Mouse (Mus musculus): Measurements from ENCODE around the gene Mavs. TPM values are rescaled to one million over a fixed set of nuclear protein-coding genes. Genes with fewer than 3 reads are reported as not detected.

The Mavs gene
- polyA plus RNA-seq, 1 experiment from 2014 or later, result 28.2 TPM

DNA sequence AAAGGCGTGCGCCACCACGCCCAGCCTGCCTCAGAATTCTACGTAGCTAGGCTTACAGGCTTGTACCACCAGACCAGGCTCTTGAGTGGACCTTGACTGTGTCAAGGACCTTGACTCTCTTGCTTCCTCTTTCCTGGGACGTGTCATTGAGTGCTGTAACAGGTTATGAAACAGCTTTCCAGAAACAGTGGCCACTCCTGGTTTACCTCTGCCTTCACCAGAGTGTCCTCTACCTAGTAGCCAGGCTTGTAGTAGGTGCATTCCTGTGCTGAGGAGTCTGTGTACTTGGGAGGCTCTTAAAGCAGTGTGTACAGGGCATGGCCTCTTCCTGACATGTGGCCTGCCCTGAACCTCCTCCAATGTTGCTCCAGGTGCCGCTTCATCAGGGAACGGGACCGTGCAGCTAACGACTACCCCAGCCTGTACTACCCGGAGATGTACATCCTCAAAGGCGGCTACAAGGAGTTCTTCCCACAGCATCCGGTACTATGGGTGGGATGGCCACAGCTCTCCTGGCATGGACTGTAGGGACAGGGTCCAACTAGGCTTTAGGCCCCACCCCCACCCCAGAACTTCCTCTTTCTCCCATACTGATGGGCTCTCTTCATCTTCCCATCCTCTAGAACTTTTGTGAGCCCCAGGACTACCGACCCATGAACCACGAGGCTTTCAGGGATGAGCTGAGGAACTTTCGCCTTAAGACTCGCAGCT, 37.1 kb upstream of the Mavs start:
- 89% methylated on average over 16 of the region's 16 CpGs for WGBS
- H3K36me3 ChIP-seq (ENCODE audit: control insufficient read depth, insufficient read depth), result peaks cover 36% of the 10 kb centered on the region
- ATAC-seq (replicated peaks; ENCODE audit: extremely low read depth, insufficient read depth, low FRiP score), result no peak
- no peaks in the 10 kb centered on the region for H3K4me1 ChIP-seq (ENCODE audit: control insufficient read depth, insufficient read depth, low read length)
- H3K4me2 ChIP-seq (ENCODE audit: low read depth, low read length), result no peak overlapping the region
- H3K9ac ChIP-seq (ENCODE audit: low read length), result no peak overlapping the region
- no peaks in the 10 kb centered on the region for H3K9me3 ChIP-seq (replicated peaks; ENCODE audit: control insufficient read depth, low read length)
- no peak overlapping the region for H3K4me3 ChIP-seq (ENCODE audit: low read length)
- H3K27me3 ChIP-seq (ENCODE audit: control insufficient read depth, insufficient read depth, low read length), result no peaks in the 10 kb centered on the region
- no peak overlapping the region for H3K27ac ChIP-seq (ENCODE audit: low read length)

DNA sequence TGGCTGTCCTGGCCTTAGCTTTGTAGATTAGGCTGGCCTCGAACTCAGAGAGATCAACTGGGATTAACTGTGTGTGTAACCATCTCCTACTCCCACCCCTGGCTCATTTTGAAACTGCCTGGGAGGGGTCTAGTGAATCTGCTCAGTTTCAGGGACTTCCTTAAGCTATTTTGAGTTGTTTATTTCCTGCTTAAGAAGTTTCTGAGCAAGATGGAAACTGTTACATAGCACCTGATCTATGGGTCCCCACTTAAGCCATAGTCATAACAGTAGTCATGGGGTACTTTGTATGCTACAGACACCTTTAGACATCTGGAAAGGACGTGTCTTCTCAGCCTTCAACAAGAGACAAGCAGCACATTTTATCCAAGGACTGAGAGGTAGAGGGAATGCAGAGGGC, 33.2 kb upstream of the Mavs start:
- ATAC-seq (replicated peaks; ENCODE audit: extremely low read depth, insufficient read depth, low FRiP score), result no peak
- no peak overlapping the region for H3K4me3 ChIP-seq (ENCODE audit: low read length)
- H3K27me3 ChIP-seq (ENCODE audit: control insufficient read depth, insufficient read depth, low read length), result no peaks in the 10 kb centered on the region
- no peak overlapping the region for H3K27ac ChIP-seq (ENCODE audit: low read length)
- 82% methylated on average over 2 of the region's 2 CpGs for WGBS
- H3K9ac ChIP-seq (ENCODE audit: low read length), result no peak overlapping the region
- no peak overlapping the region for H3K4me2 ChIP-seq (ENCODE audit: low read depth, low read length)
- H3K9me3 ChIP-seq (replicated peaks; ENCODE audit: control insufficient read depth, low read length), result no peaks in the 10 kb centered on the region
- H3K4me1 ChIP-seq (ENCODE audit: control insufficient read depth, insufficient read depth, low read length), result peaks cover 11% of the 10 kb centered on the region
- H3K36me3 ChIP-seq (ENCODE audit: control insufficient read depth, insufficient read depth), result peaks cover 7% of the 10 kb centered on the region; the same call in 1 of the 2 replicates

DNA sequence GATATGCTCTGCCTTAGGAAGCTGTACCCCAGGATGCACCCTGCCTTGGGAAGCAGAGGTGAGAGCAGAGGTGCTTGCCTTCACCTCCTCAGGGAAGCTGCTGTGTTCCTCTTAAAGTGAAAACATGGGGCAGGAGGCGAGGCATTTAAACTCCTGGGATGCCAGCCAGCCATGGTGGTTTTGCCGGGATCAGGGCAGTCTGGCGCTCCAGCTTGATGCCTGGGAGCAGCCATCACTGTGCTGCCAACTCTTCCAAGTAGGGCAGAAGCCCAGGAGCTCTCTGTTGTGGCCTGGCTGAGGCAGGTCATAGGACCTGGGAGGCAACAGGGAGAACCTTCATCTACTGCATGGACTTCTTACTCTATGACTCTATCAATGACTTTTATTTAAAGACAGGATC, 32.6 kb upstream of the Mavs start:
- peaks cover 7% of the 10 kb centered on the region; the same call in 1 of the 2 replicates for H3K36me3 ChIP-seq (ENCODE audit: control insufficient read depth, insufficient read depth)
- H3K4me2 ChIP-seq (ENCODE audit: low read depth, low read length), result no peak overlapping the region
- 85% methylated on average over 3 of the region's 3 CpGs for WGBS
- H3K4me1 ChIP-seq (ENCODE audit: control insufficient read depth, insufficient read depth, low read length), result peaks cover 11% of the 10 kb centered on the region
- no peaks in the 10 kb centered on the region for H3K27me3 ChIP-seq (ENCODE audit: control insufficient read depth, insufficient read depth, low read length)
- H3K9ac ChIP-seq (ENCODE audit: low read length), result no peak overlapping the region
- no peak overlapping the region for H3K4me3 ChIP-seq (ENCODE audit: low read length)
- no peaks in the 10 kb centered on the region for H3K9me3 ChIP-seq (replicated peaks; ENCODE audit: control insufficient read depth, low read length)
- no peak overlapping the region for H3K27ac ChIP-seq (ENCODE audit: low read length)
- ATAC-seq (replicated peaks; ENCODE audit: extremely low read depth, insufficient read depth, low FRiP score), result no peak

DNA sequence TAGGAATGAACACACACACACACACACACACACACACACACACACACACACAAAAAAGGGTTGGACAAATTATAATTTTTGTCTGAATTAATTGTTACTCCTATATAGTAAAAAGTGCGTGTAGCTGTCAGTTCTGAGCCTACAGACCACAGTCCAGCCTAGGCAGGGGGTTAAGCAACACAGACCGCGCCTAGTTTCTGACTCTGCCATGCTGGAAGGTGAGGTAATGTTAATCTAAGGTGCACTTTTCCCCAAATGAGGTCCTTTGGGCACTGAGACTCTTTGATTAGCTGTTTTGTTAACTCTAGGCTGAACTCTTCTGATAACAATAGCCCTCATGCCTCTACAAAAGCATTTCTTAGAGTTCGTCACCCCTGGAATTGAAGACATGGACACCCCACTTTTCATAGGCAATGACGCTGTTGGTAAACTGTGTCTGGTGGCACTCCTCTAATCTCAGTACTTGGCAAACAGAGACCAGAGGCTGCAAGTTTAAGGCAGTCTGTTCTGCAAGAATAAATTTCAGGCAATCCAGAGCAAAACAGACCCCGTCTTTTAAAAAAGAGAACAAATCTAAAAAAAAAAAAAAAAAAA, 29.9 kb upstream of the Mavs start:
- 78% methylated on average over 6 of the region's 6 CpGs for WGBS
- H3K27me3 ChIP-seq (ENCODE audit: control insufficient read depth, insufficient read depth, low read length), result no peaks in the 10 kb centered on the region
- H3K4me3 ChIP-seq (ENCODE audit: low read length), result no peak overlapping the region
- no peak overlapping the region for H3K4me2 ChIP-seq (ENCODE audit: low read depth, low read length)
- no peaks in the 10 kb centered on the region for H3K36me3 ChIP-seq (ENCODE audit: control insufficient read depth, insufficient read depth)
- H3K4me1 ChIP-seq (ENCODE audit: control insufficient read depth, insufficient read depth, low read length), result peaks cover 11% of the 10 kb centered on the region
- peak overlapping the region; percentile 53 for H3K27ac ChIP-seq (ENCODE audit: low read length)
- no peaks in the 10 kb centered on the region for H3K9me3 ChIP-seq (replicated peaks; ENCODE audit: control insufficient read depth, low read length)
- no peak overlapping the region for H3K9ac ChIP-seq (ENCODE audit: low read length)
- ATAC-seq (replicated peaks; ENCODE audit: extremely low read depth, insufficient read depth, low FRiP score), result no peak

DNA sequence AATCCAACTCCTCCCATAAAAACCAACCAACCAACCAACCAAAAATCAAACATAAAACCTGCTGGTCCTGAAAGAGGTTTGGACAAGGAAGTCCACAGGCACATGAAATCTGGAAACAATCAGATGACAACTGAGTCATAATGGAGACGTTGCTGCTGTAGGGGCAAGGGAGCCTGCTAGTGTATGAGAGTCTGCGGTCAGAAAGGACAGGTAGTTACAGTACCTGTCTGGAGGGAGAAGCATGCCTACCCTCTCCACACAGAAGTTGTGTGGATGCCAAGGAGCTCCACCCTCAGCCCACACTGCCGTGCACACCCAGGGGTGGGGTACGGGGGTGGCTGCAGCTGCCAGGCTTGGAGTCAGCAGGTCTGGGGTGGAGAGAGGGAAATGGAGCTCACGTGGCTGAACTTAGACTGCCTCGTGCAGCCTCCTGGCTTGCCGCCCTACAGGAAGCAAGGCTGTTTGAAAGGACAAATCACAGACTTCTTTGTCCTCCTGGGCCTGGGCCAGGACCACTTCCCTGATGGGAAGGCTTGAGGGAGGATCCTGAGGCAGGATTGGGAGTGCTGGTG, 29.4 kb upstream of the Mavs start:
- H3K9ac ChIP-seq (ENCODE audit: low read length), result peak overlapping the region; percentile 24; the same call in 1 of the 2 replicates
- peak overlapping the region; percentile 53 for H3K27ac ChIP-seq (ENCODE audit: low read length)
- H3K4me2 ChIP-seq (ENCODE audit: low read depth, low read length), result peak overlapping the region; percentile 32
- no peaks in the 10 kb centered on the region for H3K9me3 ChIP-seq (replicated peaks; ENCODE audit: control insufficient read depth, low read length)
- no peak overlapping the region for H3K4me3 ChIP-seq (ENCODE audit: low read length)
- ATAC-seq (replicated peaks; ENCODE audit: extremely low read depth, insufficient read depth, low FRiP score), result peak; percentile 88
- H3K36me3 ChIP-seq (ENCODE audit: control insufficient read depth, insufficient read depth), result no peaks in the 10 kb centered on the region
- WGBS, result 28% methylated on average over 7 of the region's 7 CpGs
- no peaks in the 10 kb centered on the region for H3K27me3 ChIP-seq (ENCODE audit: control insufficient read depth, insufficient read depth, low read length)
- peaks cover 13% of the 10 kb centered on the region for H3K4me1 ChIP-seq (ENCODE audit: control insufficient read depth, insufficient read depth, low read length)

DNA sequence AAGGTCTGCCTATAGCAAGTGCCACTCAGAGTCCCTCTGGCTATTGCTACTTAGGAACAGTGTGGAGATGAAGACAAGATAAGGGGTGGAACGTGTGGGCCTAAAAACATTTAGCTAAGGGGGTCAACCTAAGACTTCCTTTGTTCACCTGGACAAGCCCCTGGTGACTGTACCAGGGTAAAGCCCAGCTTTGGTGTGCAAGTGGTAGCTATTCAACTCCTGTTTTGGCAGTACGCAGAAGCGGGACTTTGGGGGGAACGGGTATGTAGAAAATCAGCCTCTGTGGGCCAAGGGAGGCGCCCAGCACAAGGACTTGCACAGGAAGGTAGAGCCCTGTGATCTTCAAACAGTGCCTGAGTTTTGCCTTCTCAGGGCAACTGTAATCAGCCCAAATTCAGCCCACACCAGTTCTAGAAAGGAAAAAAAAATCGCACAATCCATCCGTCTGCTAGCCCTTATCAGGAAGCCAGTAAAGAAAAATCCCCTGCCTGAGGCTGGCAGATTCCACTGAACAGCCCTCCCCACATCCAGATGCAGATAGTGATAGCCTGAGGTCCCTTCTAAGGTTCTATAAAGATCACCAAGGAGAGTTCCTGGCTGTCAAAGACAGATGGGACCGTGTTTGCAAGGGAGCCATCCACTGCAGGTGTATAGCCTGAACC, 28.2 kb upstream of the Mavs start:
- no peaks in the 10 kb centered on the region for H3K9me3 ChIP-seq (replicated peaks; ENCODE audit: control insufficient read depth, low read length)
- 71% methylated on average over 8 of the region's 8 CpGs for WGBS
- no peak overlapping the region for H3K4me3 ChIP-seq (ENCODE audit: low read length)
- H3K27ac ChIP-seq (ENCODE audit: low read length), result no peak overlapping the region
- peaks cover 16% of the 10 kb centered on the region for H3K4me1 ChIP-seq (ENCODE audit: control insufficient read depth, insufficient read depth, low read length)
- no peak for ATAC-seq (replicated peaks; ENCODE audit: extremely low read depth, insufficient read depth, low FRiP score)
- no peak overlapping the region for H3K4me2 ChIP-seq (ENCODE audit: low read depth, low read length)
- no peak overlapping the region for H3K9ac ChIP-seq (ENCODE audit: low read length)
- H3K27me3 ChIP-seq (ENCODE audit: control insufficient read depth, insufficient read depth, low read length), result no peaks in the 10 kb centered on the region
- no peaks in the 10 kb centered on the region for H3K36me3 ChIP-seq (ENCODE audit: control insufficient read depth, insufficient read depth)

DNA sequence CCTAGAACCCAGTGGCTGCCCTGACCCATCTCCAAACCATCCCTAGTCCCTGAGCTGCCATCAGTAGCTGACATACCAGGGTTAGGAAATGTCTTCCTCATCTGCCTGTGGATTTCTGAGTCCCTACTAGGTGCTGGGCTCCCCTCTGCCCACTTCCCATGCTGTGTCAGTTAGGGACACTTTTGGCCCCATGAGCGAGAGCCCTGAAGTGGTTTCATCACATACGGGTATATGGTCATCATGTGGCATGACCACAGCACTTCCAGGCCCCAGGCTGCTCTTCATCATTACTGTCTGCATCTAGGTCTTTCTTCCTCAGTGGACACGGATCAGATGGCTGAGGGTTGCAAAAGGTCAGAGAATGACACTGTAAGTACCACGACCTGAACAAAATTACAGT, 27.1 kb upstream of the Mavs start, which contains the start of gene Ap5s1:
Gene Ap5s1, plus strand, starts transcription at position 301 of the 400 bp plus-strand sequence.
- H3K27ac ChIP-seq (ENCODE audit: low read length), result no peak within 1 kb of the TSS
- H3K27me3 ChIP-seq (ENCODE audit: control insufficient read depth, insufficient read depth, low read length), result no peaks in the 10 kb centered on the region
- H3K36me3 ChIP-seq (ENCODE audit: control insufficient read depth, insufficient read depth), result no peaks in the 10 kb centered on the region
- no peaks in the 10 kb centered on the region for H3K9me3 ChIP-seq (replicated peaks; ENCODE audit: control insufficient read depth, low read length)
- peaks cover 22% of the 10 kb centered on the region for H3K4me1 ChIP-seq (ENCODE audit: control insufficient read depth, insufficient read depth, low read length)
- no peak within 1 kb of the TSS for H3K9ac ChIP-seq (ENCODE audit: low read length)
- no peak within 1 kb of the TSS for H3K4me2 ChIP-seq (ENCODE audit: low read depth, low read length)
- no peak for ATAC-seq (replicated peaks; ENCODE audit: extremely low read depth, insufficient read depth, low FRiP score)
- H3K4me3 ChIP-seq (ENCODE audit: low read length), result no peak within 1 kb of the TSS
- 74% methylated on average over 4 of the region's 4 CpGs for WGBS

DNA sequence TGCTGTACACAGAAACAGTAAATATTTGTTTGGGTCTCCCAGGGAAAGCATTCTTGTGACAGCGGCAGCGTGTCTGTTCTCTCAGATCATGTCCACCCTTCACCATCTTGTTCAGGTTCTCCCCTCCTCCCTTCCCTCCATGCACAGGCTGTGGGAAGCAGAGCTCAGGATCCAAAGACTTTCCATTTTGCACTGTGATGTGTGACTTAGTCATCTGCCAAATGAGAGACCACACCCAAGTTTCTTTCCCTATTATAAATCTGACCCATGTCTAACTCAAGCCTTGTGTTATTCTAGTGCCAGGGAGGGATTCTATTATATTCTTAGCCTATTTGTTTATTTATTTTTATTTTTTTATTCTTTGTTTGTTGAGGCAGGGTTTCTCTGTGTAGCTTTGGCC, 25.5 kb upstream of the Mavs start:
- no peak for ATAC-seq (replicated peaks; ENCODE audit: extremely low read depth, insufficient read depth, low FRiP score)
- no peak overlapping the region for H3K9ac ChIP-seq (ENCODE audit: low read length)
- H3K4me1 ChIP-seq (ENCODE audit: control insufficient read depth, insufficient read depth, low read length), result peaks cover 26% of the 10 kb centered on the region
- H3K27ac ChIP-seq (ENCODE audit: low read length), result no peak overlapping the region
- no peak overlapping the region for H3K4me3 ChIP-seq (ENCODE audit: low read length)
- WGBS, result 77% methylated on average over 2 of the region's 2 CpGs
- no peaks in the 10 kb centered on the region for H3K9me3 ChIP-seq (replicated peaks; ENCODE audit: control insufficient read depth, low read length)
- no peak overlapping the region for H3K4me2 ChIP-seq (ENCODE audit: low read depth, low read length)
- no peaks in the 10 kb centered on the region for H3K27me3 ChIP-seq (ENCODE audit: control insufficient read depth, insufficient read depth, low read length)
- peaks cover 7% of the 10 kb centered on the region for H3K36me3 ChIP-seq (ENCODE audit: control insufficient read depth, insufficient read depth)

Data from heart, embryonic 16.5 days (tissue).